Mouse (Mus musculus): Measurements from ENCODE around the gene Cmtm7. TPM values are rescaled to one million over a fixed set of nuclear protein-coding genes. Genes with fewer than 3 reads are reported as not detected.

The Cmtm7 gene
- polyA plus RNA-seq, 1 experiment from 2014 or later = 37.0 TPM

Other genes starting within 250 kb of the Cmtm7 start
- gene Trim71, start 217.5 kb downstream of the Cmtm7 start, polyA plus RNA-seq (2016; fragmentation: Nextera tagmentation; extraction: Ambion mirVana) = 0.98 and 1.4 TPM in 2 replicates
- 63.8 and 64.3 TPM in 2 replicates for gene Cnot10, start 141.7 kb downstream of the Cmtm7 start, polyA plus RNA-seq (2016; fragmentation: Nextera tagmentation; extraction: Ambion mirVana)
- 147 and 154 TPM in 2 replicates for gene Dync1li1, start 93.1 kb downstream of the Cmtm7 start, polyA plus RNA-seq (2016; fragmentation: Nextera tagmentation; extraction: Ambion mirVana)
- gene Cmtm6, start 50.7 kb downstream of the Cmtm7 start, polyA plus RNA-seq (2016; fragmentation: Nextera tagmentation; extraction: Ambion mirVana) = 22.3 and 24.6 TPM in 2 replicates
- gene Cmtm8, start 62.3 kb upstream of the Cmtm7 start, polyA plus RNA-seq (2016; fragmentation: Nextera tagmentation; extraction: Ambion mirVana) = 17.7 and 21.3 TPM in 2 replicates
- gene Gpd1l, start 152.1 kb upstream of the Cmtm7 start, polyA plus RNA-seq (2016; fragmentation: Nextera tagmentation; extraction: Ambion mirVana) = 18.5 and 18.8 TPM in 2 replicates
- 3.2 and 3.5 TPM in 2 replicates for gene Osbpl10, start 196.7 kb upstream of the Cmtm7 start, polyA plus RNA-seq (2016; fragmentation: Nextera tagmentation; extraction: Ambion mirVana)
- gene Rps27rt, start 200.9 kb upstream of the Cmtm7 start, polyA plus RNA-seq (2016; fragmentation: Nextera tagmentation; extraction: Ambion mirVana) = 324 and 361 TPM in 2 replicates

Measured in neural tube, embryonic 12.5 days (tissue).